Mouse (Mus musculus) G1E (cell line): ENCODE results near the gene Mpzl3.

Experiments
- CTCF ChIP-seq: IDR thresholded peaks from 2 replicates; pipeline ENCODE4 v1.5.1; 2012; ENCODE audit warnings: low read depth, low read length, inconsistent platforms, mixed read lengths
- GATA1 ChIP-seq: IDR thresholded peaks from 2 replicates; pipeline ENCODE4 v1.6.1; 2012; ENCODE audit warnings: borderline replicate concordance, low read length, inconsistent platforms, mixed read lengths
- TAL1 ChIP-seq: conservative IDR thresholded peaks from 2 replicates; pipeline ENCODE4 v1.6.1; 2012; ENCODE audit warnings: low read depth, low read length, inconsistent platforms, mixed read lengths

- no peak for TF ChIP-seq CTCF
- no peak for TF ChIP-seq TAL1
- no peak for TF ChIP-seq GATA1
These were observed 44.5 kb upstream of the Mpzl3 start for GRCm38 (mm10) chr9:45010461-45010860.
